Mouse (Mus musculus): Measurements from ENCODE around the gene Abhd17a.

Abhd17a gene

DNA sequence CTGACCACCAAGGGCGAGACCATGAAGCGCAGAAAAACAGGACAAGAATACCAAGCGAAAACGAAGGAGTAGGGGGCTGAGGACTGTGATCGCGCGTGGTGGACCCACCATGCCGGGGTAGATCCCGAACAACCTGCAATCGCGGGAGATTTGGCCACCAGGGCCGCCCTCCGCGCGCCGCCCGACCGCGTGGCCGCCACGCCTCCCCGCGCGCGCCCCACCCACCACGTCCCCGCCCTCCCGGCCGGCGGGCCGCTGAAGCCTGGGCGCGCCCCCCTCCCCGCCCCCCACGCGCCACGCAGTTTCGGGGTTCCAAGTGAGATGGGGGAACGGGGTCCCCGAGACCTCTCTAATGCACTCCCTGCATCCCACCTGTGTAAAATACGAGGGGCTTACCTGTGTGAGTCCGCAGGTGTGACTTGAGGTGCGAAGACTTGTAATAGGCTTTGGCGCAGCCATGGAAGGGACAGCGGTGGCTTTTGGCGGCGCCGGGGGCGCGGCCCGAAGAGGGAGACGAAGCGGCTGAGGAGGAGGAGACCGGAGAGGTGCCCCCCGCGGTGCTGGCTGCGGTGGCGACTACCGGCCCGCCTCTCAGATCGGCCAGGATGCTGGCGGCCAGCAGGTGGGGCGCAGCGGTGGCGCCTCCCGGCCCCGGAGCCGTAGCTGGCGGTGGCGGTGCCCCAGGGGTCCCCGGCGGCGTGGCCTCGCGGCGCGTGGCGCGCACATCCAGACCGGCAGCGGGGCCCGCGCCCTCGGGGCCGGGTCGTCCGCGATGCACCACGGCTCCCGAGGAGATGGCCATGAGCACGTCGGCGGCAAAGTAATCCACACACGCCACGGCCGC is 13.6 kb downstream of the Abhd17a start:
- DNase-seq, result peak in 1 of 2 experiments; percentile 80

DNA sequence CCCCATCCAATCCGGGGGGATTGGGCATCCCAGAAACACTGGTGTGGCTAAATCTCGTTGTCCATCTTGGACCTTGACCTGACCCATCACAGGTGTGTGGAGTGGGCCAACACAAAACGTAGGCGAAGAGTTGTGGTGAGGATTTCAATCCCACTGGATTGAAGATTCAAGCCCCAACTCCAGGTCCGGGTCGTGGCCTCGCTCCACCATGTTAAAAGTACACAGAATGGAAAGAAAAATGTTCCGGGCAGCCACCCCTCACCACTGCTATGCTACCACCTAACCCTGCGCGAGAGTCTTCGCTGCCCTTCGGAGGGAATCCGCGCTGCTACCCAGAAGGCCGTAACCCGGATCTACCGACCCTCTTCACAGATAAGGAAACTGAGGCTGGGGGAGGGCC is 14.2 kb downstream of the Abhd17a start:
- no peak for DNase-seq

DNA sequence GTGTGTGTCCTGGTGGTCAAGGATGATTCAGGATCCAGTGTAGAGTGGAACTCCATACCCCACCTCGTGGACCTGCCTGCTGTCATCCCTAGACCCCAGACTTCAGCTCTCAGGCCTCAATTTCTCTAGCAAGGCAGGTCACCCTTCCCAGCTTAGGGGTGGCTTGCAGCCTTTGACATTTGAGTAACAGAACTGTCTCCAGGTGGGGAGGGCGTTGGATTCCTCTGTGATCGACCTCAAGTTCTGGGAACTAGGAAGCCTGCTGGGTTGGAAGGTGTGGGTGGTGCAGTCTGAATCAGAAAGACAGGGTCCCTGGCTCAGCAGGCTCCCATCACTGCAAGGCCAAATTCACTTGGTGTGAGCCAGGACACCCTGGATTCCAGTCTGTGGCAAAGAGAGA is 15.2 kb downstream of the Abhd17a start:
- DNase-seq, result no peak

DNA sequence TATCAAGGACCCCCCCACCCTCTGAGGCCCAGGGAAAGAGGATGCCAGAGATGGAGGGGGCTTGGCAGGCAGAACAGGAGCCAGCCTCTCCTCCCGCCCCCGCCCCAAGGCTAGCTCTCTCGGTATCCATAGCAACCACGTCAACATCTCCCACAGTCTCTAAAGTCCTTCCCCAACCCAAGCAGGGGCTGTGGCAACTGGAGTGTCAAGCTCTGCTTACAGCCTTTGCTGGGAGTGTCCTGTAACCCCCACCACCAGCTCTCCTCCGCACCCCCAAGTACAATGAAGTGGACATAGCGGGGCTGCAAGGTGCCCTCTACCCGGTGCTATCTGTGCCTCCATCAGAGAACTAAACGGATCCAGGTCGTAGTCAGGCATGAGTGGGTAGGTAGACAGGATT is 16.2 kb downstream of the Abhd17a start:
- DNase-seq, result no peak

DNA sequence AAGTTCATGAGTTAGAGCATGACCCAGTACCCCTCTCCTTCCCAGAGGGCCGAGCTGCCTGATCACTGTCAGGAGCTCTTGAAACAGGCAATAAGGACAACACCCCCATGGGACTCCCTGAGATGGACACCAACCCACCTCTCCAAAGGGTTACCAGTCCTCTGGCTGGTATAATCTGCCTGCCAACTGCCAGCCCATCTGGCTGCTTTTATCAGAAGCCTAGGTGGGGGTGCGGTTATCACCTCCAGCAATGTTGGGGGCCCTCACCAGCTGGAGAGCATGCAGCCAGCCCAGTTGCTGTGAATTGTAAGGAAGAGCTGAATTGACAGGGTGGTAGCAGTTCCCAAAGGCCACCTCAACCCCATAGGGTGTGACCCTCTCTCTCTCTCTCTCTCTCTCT is 17.7 kb downstream of the Abhd17a start:
- no peak for DNase-seq

DNA sequence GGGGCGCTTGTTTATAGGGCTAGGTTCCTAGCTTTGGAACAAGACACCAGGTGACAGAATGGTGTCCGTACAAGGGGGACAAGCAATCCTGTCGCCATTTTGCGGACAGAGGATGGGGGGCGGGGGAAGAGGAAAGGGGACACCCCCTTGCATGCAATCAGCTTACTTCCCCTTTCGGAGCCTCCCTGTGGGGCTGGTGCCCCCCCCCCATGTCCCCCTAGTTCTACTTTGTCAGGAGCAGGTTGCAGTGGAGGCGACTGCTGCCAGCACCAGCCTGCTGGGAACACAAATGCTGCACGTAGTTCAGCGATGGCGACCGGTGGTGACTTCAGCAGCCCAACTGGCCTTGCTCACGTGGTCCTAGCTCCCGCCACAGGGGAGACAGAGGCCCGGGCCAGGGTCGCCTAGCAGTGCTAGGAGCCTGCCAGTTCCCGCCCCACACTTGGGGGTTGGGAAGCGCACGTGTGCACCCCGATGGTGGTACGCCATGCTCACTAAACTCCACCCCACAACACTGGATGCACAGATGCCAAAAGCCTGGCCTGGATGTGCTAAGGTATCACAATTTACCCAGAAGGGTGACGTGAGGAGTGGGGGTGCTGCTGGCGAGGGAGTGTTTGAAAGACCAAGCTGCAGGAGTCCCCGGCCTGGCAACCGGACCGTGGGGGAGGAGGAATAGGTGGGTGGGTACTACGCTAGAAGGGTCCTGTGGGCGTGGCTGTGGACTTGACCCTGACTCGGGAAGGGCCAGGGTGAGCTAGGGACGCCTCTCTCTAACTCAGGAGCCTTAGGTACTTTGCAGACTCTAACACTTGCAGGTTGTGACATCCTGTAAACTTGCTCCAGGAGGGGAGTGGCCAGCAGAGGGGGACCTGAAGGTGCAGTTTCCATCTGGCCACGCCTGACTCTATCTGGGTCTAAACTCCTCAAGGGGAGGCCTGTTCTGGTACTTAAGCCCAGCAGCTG is 19.0 kb downstream of the Abhd17a start:
- no peak for DNase-seq

DNA sequence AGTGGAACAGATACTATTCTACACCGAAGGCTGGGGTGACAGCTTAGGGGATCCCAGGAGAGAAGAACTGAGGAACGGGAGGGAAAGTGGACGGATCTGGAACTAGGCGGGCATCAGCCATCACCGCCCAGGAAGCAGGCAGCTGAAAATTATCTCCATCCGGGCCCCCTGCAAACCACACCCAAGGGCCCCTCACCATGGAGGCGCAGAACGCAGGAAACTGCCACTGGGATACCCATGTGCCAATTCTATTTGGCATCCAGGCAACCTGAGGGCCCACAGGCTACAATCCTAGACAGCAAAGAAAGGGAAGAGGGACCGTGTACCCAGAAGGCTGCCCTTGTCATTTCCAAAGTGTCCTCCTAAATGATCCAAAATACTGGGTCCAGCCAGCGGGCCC is 19.7 kb downstream of the Abhd17a start:
- no peak for DNase-seq

DNA sequence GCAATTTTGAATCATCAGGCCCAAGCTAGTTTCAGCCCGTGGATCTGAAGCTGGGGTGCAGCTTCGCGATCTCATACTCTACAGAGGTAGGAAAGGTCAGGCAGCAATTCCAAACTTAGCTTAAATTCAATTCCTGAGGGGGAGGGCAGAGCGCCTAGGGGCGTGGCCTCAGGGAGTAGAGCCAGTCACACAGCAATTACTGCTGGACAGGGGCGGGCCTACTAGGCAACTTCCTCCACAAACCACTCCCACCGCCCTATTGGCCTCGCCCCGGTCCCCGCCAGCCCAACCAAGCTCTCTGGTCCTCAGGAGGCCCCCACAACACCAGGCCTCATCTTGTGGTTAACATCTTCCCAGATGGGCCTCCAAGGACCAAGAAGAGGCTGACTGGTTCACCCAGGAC is 20.5 kb downstream of the Abhd17a start:
- DNase-seq, result peak; percentile 69 to 80

DNA sequence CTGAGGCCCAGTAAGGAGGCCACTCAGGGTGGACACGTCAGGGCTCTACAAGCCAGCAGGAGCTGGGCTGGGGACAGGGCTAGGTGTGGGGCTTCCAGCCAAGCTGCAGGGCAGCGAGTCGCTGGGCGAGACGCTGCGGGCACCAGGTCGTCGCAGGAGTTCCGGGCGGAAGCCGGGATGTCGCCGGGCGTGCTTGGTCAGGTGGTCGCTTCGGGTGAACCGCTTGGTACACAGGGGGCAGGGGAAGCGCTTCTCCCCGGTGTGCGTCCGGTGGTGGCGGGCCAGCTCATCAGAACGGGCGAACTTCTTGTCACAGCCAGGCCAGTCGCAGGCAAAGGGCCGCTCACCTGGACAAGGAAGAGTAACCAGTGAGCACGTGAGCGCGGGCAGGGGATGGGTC is 21.3 kb downstream of the Abhd17a start:
- no peak for DNase-seq

DNA sequence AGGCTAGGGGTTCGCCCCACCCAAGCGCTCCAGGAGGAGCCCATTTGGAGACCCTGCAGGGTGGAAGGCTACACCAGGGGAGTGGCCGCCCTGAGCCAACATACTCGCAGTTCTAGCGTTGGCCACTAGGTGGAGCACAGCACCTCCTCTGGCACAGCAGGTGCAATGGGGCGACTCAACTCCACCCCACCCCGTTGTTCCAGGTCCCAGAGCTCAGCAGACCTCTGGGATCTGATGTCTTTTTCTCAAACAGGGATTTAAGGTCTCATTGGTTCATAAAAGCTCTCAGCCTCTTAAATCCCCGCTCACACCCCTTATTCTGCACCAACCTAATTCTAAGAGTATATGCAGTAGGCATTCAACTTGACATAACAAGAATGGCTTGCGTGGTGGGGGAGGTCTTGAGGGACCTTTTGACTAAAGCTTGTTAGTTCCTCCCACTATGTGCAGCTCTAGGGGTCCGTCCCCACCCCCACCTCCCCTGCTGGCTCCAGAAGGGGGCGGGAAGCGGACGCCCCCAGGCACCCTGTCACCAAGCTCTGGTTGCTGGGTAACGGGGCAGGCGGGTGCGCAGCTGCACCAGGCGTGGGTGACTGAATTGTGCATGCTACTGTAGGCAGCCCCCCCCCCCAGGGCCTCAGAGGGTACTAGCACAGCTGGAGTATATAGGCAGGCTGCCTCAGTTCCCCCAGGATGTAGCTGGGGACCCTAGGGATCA is 23.6 kb downstream of the Abhd17a start:
- DNase-seq, result peak; percentile 83 to 95

DNA sequence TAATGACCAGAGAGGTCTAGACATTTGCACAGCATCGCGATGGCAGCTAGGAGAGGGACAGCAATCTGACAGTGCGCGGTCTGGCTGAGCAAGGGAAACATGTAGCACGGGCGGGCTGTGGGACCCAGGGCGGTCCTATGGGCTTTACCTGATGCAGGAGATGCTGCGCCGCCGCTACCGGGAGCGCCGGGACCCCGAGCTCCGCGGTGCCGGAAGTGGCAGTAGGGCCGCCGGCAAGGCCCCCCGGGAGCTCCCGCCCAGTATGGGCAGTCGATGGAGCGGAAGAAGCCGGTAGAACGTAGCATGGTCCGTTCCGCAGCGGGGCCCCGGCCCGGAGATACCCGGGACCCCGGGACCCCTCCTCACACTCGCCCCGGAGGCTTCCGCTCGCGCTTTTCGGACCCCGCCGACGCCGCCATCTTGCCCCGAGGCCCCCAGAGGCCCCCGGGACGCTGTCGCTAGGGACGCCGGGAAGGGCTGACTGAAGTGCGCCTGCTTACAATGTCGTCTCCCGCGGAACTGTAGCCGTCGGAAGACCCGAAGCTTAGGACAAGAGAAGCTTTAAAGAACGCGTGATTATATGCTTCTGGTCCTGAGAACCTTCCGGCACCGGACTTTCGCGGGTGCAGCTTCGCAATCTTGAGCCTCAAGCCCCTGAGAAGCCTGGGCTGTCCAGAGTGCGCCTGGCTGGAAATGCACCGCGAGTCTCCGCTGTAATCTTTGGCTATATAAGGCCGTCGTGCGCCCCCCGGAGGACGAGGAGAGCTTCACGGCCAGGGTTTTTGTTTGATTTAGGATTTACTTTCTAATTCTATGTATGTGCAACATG is 28.8 kb downstream of the Abhd17a start, which contains the start of gene Rexo1:
Rexo1 (minus strand) TSS at position 445 of the 829 bp plus-strand sequence.
- peak; percentile 96 to 98 for DNase-seq

DNA sequence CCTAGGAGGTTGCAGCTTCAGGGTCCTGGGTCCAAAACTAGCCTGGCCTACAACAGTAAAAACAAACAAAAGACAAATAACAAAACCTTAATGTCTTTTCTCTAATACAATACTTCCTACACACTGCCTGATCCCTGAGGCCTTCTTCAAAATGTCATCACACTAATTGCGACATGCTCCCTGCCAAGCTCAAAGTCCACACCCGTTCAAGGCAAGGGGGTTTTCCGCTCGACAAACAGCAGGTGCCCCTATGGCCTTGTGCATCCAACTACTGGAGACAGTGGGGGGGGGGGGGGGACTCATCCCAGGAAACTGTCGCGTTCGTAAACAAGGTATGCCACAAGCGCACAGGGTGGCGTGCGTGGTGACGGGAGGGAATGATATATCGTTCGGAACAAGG is 29.5 kb downstream of the Abhd17a start:
- peak; percentile 52 to 56 for DNase-seq

DNA sequence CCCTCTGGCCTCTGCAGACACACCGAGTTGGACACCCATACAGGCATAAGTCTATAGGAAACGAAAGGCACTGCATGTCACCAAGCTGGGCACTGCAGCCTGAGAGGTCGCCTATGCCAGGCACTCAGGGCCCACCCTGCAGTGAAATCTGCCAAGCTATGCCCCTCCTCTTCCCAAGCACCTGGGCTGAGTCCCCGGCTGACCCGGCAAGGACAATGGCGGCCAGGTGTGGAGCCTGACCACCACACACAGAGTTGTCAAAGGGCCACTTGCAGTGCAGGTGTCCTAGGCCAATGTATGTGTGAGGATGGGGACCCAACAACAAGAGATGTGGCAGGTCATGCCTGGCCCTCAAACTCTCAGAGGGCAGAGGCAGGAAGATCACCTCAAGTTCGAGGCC is 30.7 kb downstream of the Abhd17a start:
- no peak for DNase-seq

DNA sequence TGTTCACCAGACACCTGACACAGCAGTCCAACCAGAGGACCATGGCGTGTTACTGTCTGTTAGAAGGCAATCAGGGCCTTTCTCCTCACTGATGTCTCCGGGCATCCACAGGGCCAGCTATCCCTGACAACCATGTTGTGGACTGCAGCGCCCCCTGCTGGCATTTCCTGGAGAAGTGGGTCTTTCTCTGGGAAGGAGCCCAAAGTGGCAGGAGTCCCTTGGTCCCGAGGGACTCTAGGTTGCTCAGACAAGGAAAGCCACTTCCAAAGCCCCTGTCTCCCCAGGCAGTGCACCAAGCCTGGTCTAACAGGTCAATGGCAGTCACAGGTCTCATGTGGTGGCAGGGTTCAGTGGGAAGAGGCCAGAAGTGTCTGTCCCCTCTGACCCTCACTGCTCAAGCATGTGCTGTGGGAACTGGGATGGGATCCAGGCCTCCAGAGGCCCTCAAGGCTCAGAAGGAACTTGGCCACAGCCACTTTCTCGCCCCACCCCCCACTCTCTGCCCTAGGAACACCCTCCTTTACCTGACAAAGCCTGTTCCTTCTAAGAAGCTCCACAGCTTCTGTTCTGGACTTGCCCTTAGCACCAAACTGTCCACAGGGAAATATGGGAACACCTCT is 32.7 kb downstream of the Abhd17a start:
- DNase-seq, result peak; percentile 88 to 92

DNA sequence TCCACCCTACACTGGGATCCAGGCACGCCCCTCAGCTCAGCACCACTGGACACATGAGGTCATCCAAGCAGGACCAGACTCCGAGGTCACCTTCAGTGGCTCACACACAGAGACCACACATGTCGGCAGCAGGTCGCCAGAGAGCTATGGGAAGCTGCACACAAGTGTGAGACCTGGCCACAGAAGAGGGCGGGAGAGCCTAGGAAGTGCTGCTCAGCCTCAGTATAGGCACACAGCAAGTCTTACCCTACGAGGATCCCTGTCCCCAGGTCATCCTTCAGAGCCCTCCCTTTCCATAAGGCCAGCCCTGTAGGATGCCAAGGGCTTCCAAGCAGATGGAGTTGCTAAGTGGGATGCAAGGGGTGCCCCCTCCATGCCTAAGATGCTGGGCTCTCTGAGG is 36.1 kb downstream of the Abhd17a start:
- DNase-seq, result no peak

DNA sequence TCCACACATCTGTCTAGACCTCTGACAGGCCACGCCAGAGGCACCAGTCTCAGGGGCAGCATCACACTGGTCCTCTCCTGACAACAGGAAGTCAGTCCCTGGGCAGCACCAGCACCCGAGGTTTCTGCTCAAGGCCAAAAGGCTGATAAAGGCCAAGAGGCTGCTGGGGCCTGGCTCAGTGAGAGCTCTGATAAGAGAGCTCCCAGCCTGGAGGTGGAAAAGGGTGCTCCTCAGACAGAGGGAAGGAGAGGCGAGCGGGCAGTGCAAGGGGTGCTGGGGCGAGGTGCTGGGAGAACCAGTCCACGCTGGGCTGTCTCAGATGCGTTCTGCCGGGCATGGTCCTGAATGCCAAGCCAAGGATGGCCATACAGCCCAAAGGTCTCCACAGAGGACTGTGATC is 36.6 kb downstream of the Abhd17a start:
- DNase-seq, result no peak

DNA sequence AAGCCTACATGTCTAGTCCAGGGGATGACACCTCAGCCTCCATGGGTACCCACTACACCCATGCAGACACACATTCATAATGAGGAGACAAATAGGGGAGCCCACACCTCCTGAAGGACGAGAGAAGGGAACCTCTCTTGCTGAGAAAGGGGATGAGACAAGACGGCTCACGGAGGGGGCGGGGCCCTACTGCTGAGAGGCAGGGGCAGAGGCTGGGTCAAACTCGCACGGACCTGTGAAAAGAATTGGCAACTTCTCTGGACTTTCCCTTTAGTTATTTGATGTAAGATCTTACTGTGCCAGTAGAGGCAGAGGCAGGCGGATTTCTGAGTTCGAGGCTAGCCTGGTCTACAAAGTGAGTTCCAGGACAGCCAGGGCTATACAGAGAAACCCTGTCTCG is 37.8 kb downstream of the Abhd17a start:
- peak in 1 of 2 experiments; percentile 51 for DNase-seq

DNA sequence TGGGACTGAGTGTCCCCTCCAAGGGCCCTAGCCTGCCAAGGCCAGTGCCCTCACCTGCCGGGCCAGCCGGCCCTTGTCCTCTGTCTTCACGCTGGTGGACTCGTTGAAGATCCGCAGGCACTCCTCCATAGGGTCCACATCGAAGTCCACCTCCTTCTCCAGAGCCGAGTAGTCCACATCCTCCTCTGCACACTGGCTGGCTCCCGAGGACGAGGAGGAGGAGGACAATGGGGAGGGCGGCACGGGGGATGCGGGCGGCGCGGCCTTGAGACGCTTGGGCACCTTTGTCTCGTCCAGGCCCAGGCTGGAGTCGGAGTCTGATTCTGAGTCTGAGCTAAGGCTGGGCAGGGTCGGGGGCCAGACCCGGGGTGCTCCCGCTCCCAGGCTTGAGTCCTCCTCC is 40.9 kb downstream of the Abhd17a start:
- DNase-seq, result no peak

DNA sequence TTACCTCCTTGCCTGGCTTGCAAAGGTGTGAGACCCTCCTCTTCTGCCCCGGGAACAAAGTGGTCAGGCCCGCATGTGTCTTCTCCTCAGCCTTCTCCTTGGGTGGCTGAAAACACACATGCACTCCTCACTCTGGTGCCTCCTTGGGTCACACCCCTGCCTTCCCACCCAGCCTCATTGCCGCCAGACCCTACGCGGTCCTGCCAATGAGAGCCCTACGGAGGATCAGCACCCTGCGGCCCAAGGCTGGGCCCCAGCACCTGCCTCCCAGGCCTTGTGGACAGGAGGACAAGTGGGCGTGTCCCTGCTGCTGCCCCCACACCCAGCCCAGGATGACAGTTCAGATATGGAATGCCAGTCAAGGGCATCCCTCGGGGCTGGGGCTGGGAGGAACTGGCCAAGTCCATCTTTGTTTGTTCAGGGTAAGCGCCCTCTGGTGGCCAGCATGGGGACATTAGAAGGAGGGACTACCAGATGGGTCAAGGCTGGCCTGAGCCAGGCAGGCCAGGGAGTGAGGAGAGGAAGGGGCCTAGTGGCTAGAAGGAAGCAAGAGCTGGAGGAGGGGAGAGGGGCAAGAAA is 41.6 kb downstream of the Abhd17a start:
- peak; percentile 49 to 81 for DNase-seq

DNA sequence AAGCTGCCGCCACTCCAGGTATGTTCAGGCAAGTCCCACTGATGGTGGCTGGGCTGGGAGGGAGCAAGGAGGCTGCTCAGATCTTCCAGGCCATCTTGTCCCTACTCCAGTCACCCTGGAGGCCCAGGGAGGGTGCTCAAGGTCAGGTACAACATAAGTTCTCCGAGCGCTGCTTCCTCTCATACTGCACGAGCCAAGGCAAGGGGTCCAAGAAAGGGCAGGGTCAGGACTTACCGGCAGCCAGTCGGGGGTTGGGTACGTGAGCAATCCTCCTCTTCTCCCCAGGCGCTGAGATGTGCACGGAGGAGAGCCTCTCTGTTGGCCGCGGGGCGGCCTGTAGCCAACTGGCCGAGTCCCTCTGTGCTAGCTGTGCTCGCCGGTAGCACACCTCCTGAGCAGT is 42.6 kb downstream of the Abhd17a start:
- DNase-seq, result no peak

DNA sequence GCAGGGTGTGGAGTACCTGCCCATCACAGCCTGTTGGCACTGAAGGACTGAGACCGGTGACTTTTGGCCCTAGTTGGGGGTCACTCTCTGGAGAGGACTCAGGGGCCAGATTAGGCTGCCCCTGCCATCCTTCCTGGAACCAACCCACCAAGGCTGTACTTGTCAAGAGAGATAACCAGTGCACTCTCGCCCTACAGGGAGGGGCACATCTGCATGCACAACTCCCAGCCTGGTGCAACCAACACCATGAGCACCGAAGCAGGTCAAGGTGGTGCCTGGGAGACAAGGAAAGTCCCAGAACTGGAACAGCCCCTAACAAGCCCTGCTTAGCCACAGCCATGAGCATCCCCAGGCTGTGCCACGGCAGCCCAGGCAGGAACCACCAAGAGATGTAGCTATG is 43.2 kb downstream of the Abhd17a start:
- DNase-seq, result no peak
